Mouse (Mus musculus) neural tube, embryonic 14.5 days (tissue): Measurements from ENCODE around the gene Pawr. TPM values are rescaled to one million over a fixed set of nuclear protein-coding genes. Genes with fewer than 3 reads are reported as not detected.
A peak's percentile ranks its signal among the peaks of the same experiment; 100 is the strongest.
"Not testable (repeated sequence)": the region's sequence is repeated elsewhere in the genome, so short reads cannot be mapped to it uniquely, and the experiment has no call there.

ENCODE experiments used
- ATAC-seq: fragments of 200-750 bp; cut with Nextera tagmentation; 2 replicates; pipeline ENCODE4 v1.8.0; 2017; ENCODE audit warnings: low read depth, mild to moderate bottlenecking, moderate TSS enrichment, moderate library complexity
- H3K27ac ChIP-seq: fragments of 300-500 bp; sonication (generic); 2 replicates; pipeline ENCODE4 v1.5.1; 2014; ENCODE audit warnings: low read depth, mild to moderate bottlenecking, control low read depth, low read length, moderate library complexity, mixed read lengths
- H3K27me3 ChIP-seq: fragments of 300-500 bp; sonication (generic); 2 replicates; pipeline ENCODE4 v1.6.1; 2014; ENCODE audit warnings: low read length; ENCODE audit not compliant: control insufficient read depth, insufficient read depth
- H3K36me3 ChIP-seq: fragments of 300-500 bp; sonication (generic); 2 replicates; pipeline ENCODE4 v1.6.1; 2014; ENCODE audit warnings: low read length, mixed read lengths; ENCODE audit not compliant: control insufficient read depth, insufficient read depth
- H3K4me1 ChIP-seq: fragments of 300-500 bp; sonication (generic); 2 replicates; pipeline ENCODE4 v1.6.1; 2014; ENCODE audit warnings: low read length; ENCODE audit not compliant: control insufficient read depth, insufficient read depth
- H3K4me2 ChIP-seq: fragments of 300-500 bp; sonication (generic); 2 replicates; pipeline ENCODE4 v1.6.1; 2014; ENCODE audit warnings: mild to moderate bottlenecking, low read depth, low read length, control low read depth
- H3K4me3 ChIP-seq: fragments of 300-500 bp; sonication (generic); 2 replicates; pipeline ENCODE4 v1.5.1; 2014; ENCODE audit warnings: low read depth, low read length, control low read depth, mixed read lengths
- H3K9ac ChIP-seq: fragments of 300-500 bp; sonication (generic); replicated peaks from 2 replicates; pipeline ENCODE4 v1.6.1; 2014; ENCODE audit warnings: low read depth, mild to moderate bottlenecking, control low read depth, low read length, mixed read lengths
- H3K9me3 ChIP-seq: fragments of 300-500 bp; sonication (generic); 2 replicates; pipeline ENCODE4 v1.6.1; 2016; ENCODE audit warnings: low read length; ENCODE audit not compliant: control insufficient read depth
- WGBS: fragments of 180-500 bp; shearing (Covaris S2); extraction: QIAGEN DNeasy Blood & Tissue Kit; methylation state at CpG from one replicate; pipeline ENCODE4 v1.1.7; 2014; 5-methylcytosine and 5-hydroxymethylcytosine counted together
- polyA plus RNA-seq: library from polyadenylated mRNA; unstranded; fragments of >200 nt; fragmentation: Nextera tagmentation; extraction: Ambion mirVana; gene quantifications from 2 replicates; pipeline ENCODE4 v1.2.1, GENCODE M21; 2014

Pawr gene
- polyA plus RNA-seq, 1 experiment from 2014 or later = 3.8 TPM

GRCm38 (mm10) chr10:108339872-108340271, 8.0 kb downstream of the Pawr start:
- Histone ChIP-seq H3K36me3 (no peaks in the 10 kb centered on the region), H3K9ac (no peak overlapping the region), H3K4me1 (no peaks in the 10 kb centered on the region), H3K4me2 (no peak overlapping the region), H3K27me3 (no peaks in the 10 kb centered on the region), H3K9me3 (no peaks in the 10 kb centered on the region), H3K4me3 (no peak overlapping the region), H3K27ac (no peak overlapping the region)
- ATAC-seq = no peak
- 94% methylated on average over 4 of the region's 4 CpGs for WGBS

GRCm38 (mm10) chr10:108343734-108344133, 11.8 kb downstream of the Pawr start:
- Histone ChIP-seq H3K27me3 (no peaks in the 10 kb centered on the region), H3K9ac (no peak overlapping the region), H3K36me3 (no peaks in the 10 kb centered on the region)

GRCm38 (mm10) chr10:108345123-108345522, 13.2 kb downstream of the Pawr start:
- Histone ChIP-seq H3K9ac (no peak overlapping the region), H3K9me3 (no peaks in the 10 kb centered on the region; the same call in 1 of the 2 replicates), H3K4me1 (no peaks in the 10 kb centered on the region), H3K27me3 (no peaks in the 10 kb centered on the region), H3K4me2 (no peak overlapping the region), H3K36me3 (no peaks in the 10 kb centered on the region), H3K4me3 (no peak overlapping the region), H3K27ac (no peak overlapping the region)
- 95% methylated on average over 9 of the region's 9 CpGs for WGBS
- ATAC-seq = no peak

More at GRCm38 (mm10) chr10:108343734-108344133, 11.8 kb downstream of the Pawr start:
- Histone ChIP-seq H3K4me2 (no peak overlapping the region), H3K4me3 (no peak overlapping the region), H3K4me1 (no peaks in the 10 kb centered on the region), H3K27ac (no peak overlapping the region), H3K9me3 (no peaks in the 10 kb centered on the region; the same call in 1 of the 2 replicates)
- ATAC-seq = no peak

GRCm38 (mm10) chr10:108346301-108346700, 14.4 kb downstream of the Pawr start:
- not testable (repeated sequence) for H3K9ac ChIP-seq, H3K27me3 ChIP-seq, H3K27ac ChIP-seq, H3K4me3 ChIP-seq, H3K4me1 ChIP-seq, H3K36me3 ChIP-seq, H3K9me3 ChIP-seq, H3K4me2 ChIP-seq, ATAC-seq
- WGBS = 98% methylated on average over 4 of the region's 4 CpGs

GRCm38 (mm10) chr10:108350125-108351070, 18.5 kb downstream of the Pawr start:
- Histone ChIP-seq H3K27me3 (no peaks in the 10 kb centered on the region), H3K4me1 (no peaks in the 10 kb centered on the region), H3K9me3 (no peaks in the 10 kb centered on the region; the same call in 1 of the 2 replicates), H3K4me3 (no peak overlapping the region), H3K27ac (no peak overlapping the region), H3K4me2 (no peak overlapping the region), H3K9ac (no peak overlapping the region), H3K36me3 (no peaks in the 10 kb centered on the region)
- ATAC-seq = peak; percentile 31; the same call in 1 of the 2 replicates
- 56% methylated on average over 9 of the region's 9 CpGs for WGBS

- ATAC-seq = no peak
- no peaks in the 10 kb centered on the region for H3K36me3 ChIP-seq
- no peak overlapping the region for H3K4me2 ChIP-seq
- H3K9ac ChIP-seq = no peak overlapping the region
- WGBS = 86% methylated on average over 10 of the region's 10 CpGs
- H3K27ac ChIP-seq = no peak overlapping the region
- no peaks in the 10 kb centered on the region for H3K9me3 ChIP-seq
- no peaks in the 10 kb centered on the region for H3K4me1 ChIP-seq
- no peaks in the 10 kb centered on the region for H3K27me3 ChIP-seq
- no peak overlapping the region for H3K4me3 ChIP-seq
Measured at GRCm38 (mm10) chr10:108352944-108353343, 21.0 kb downstream of the Pawr start.

GRCm38 (mm10) chr10:108354726-108355391, 22.9 kb downstream of the Pawr start:
- Histone ChIP-seq H3K9ac (no peak overlapping the region), H3K4me3 (no peak overlapping the region), H3K4me2 (no peak overlapping the region), H3K27me3 (no peaks in the 10 kb centered on the region), H3K36me3 (no peaks in the 10 kb centered on the region), H3K4me1 (no peaks in the 10 kb centered on the region), H3K9me3 (no peaks in the 10 kb centered on the region), H3K27ac (no peak overlapping the region)
- no peak for ATAC-seq
- WGBS = 41% methylated on average over 10 of the region's 10 CpGs

- no peak overlapping the region for H3K9ac ChIP-seq
- H3K36me3 ChIP-seq = no peaks in the 10 kb centered on the region
- H3K9me3 ChIP-seq = no peaks in the 10 kb centered on the region
- no peak overlapping the region for H3K27ac ChIP-seq
- H3K4me1 ChIP-seq = no peaks in the 10 kb centered on the region
- H3K27me3 ChIP-seq = no peaks in the 10 kb centered on the region
- no peak overlapping the region for H3K4me3 ChIP-seq
- no peak for ATAC-seq
- WGBS = 87% methylated on average over 3 of the region's 3 CpGs
- no peak overlapping the region for H3K4me2 ChIP-seq
Measured at GRCm38 (mm10) chr10:108355392-108355775, 23.5 kb downstream of the Pawr start.
